Mouse (Mus musculus): ENCODE results near the gene Klhl25. TPM values are rescaled to one million over a fixed set of nuclear protein-coding genes. Genes with fewer than 3 reads are reported as not detected.
"Not testable (repeated sequence)": the region's sequence is repeated elsewhere in the genome, so short reads cannot be mapped to it uniquely, and the experiment has no call there.

The Klhl25 gene
- total RNA-seq, 2 experiments from 2014 or later, result 4.3 to 5.9 TPM

- ATAC-seq (replicated peaks; ENCODE audit: low FRiP score, low TSS enrichment, poor library complexity, severe bottlenecking), result not testable (repeated sequence)
These were observed 67.4 kb downstream of the Klhl25 start for GRCm38 (mm10) chr7:75915550-75915949.

GRCm38 (mm10) chr7:75917662-75918061, 69.6 kb downstream of the Klhl25 start:
- no peak for ATAC-seq (replicated peaks; ENCODE audit: low FRiP score, low TSS enrichment, poor library complexity, severe bottlenecking)

- not testable (repeated sequence) for ATAC-seq (replicated peaks; ENCODE audit: low FRiP score, low TSS enrichment, poor library complexity, severe bottlenecking)
These were observed 71.6 kb downstream of the Klhl25 start for GRCm38 (mm10) chr7:75919745-75920144.
